Mouse (Mus musculus): ENCODE results near the gene Gja5.
A peak's percentile ranks its signal among the peaks of the same experiment; 100 is the strongest.

The Gja5 gene

DNA sequence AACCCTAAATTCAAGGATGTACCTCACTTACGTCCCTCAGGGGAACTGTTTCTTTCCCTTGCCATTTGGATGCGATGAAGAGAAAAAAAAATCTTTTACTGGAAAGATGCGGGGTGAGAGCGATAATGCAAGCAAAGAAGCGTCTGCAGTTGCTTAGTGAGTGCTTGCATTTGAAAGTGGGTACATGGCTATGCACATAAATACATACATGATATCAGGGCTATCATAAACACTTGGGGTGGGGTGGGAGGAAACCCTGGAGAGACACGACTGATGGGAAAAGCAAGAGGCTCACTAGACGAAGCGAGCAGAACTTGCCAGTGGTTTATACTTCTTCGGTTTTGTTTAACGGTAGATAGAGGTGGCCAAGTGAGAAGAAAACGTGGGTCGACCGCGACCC, at the start of gene Gja5:
Gene Gja5, plus strand, starts transcription at position 301 of the 400 bp plus-strand sequence.
- DNase-seq: no peak

DNA sequence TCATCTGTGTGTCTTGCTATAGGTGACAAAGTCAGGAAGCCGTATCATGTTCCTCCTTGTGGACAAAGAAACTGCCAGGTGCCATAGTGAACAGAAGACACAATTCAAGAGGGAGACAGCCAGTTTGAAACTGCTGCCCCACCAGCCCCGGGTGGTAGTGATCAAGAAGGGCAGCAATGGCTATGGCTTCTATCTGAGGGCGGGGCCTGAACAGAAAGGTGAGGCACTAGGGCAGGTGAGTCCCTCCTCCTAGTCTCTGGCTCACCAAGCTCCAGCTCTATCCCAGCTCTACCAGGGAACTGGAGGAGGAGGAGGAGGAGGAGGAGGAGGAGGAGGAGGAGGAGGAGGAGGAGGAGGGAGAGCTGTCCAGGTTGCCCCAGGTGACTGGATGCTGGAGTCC, 48.7 kb upstream of the Gja5 start:
- DNase-seq: no peak

DNA sequence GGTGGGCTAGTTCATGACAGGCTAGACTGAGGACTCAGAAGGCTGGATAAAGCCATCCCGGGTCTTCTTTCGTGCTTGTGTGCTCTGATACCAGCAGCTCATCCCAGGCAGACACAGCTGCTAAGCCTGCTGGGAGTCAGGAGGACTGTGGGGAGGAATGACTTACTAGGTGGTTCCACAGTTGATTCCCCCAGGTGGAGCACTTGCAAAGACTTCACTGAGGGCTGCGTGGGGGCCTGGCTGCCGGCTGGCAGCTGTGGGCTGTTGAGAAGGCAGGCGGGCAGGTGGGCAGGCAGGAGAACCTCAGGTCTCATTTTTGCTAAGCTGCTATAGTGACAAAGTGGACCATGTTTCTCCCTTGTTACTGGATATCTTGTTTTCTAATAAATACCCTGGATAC, 44.0 kb upstream of the Gja5 start:
- DNase-seq: no peak

DNA sequence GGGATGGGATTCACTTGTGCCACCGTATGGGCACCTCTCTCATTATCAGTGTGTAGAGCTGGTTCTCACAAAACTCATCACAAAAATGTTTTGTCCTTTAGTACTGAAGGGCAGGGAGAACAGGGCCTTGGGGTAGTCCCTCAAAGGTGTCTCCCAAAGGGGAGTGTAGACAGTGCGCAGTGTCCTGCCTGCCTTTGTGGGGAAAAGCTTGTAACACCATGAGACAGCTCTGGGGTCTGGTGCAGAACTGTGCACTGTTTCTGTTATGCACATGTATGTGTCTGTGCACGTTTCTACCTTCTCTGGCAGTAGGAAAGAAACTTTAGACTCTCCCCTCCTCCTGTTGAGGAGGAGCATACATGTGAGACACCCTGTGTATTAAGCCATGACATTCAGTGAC, 36.6 kb upstream of the Gja5 start:
- no peak for DNase-seq

GRCm38 (mm10) chr3:96868566-96868965, 35.9 kb upstream of the Gja5 start:
- DNase-seq: no peak

DNA sequence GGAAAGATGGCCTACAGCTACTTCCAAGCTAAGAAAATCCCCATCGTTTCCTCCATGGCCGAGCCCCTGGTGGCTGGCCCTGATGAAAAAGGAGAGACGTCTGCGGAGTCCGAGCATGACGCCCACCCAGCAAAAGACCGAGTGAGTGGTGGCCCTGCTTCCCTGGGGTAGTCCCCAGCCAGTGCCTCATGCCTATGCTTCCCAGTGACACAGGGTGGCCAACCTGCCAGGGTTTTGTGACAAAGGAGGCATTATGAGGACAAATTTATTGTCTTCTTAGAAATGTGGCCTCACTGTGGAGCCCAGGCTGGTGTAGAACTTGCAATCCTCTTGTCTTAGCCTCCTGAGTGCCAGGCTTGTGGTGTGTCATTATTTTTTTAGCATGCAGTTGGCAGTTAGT, 35.4 kb upstream of the Gja5 start:
- DNase-seq: no peak

- DNase-seq: no peak
Measured at GRCm38 (mm10) chr3:96870270-96870669, 34.2 kb upstream of the Gja5 start.

- no peak for DNase-seq
Measured at GRCm38 (mm10) chr3:96871070-96871469, 33.4 kb upstream of the Gja5 start.

GRCm38 (mm10) chr3:96872501-96872900, 32.0 kb upstream of the Gja5 start:
- no peak for DNase-seq

- DNase-seq: no peak
Measured at GRCm38 (mm10) chr3:96874808-96875571, 29.5 kb upstream of the Gja5 start.

- no peak for DNase-seq
Measured at GRCm38 (mm10) chr3:96879536-96879935, 25.0 kb upstream of the Gja5 start.

DNA sequence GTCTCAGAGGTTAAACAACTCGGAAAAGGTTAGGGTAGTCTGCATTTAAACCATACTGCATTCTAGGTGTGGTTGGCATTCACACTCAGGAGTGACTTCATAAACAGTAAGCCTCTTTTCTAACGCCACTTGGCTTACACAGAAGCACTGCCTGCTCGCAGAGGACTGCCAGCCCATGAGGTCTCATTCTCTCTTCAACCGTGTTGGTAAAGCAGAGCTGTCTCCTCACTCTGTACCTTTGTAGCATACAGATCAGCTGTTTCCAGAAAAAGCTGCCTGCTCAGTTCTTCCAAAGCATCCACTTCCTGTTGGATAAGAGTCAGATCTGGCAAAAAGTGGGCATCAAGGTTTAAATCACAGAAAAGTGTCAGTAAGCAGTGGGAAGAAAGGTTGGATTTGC, 24.1 kb upstream of the Gja5 start:
- no peak for DNase-seq

GRCm38 (mm10) chr3:96881557-96881956, 22.9 kb upstream of the Gja5 start:
- DNase-seq: no peak

DNA sequence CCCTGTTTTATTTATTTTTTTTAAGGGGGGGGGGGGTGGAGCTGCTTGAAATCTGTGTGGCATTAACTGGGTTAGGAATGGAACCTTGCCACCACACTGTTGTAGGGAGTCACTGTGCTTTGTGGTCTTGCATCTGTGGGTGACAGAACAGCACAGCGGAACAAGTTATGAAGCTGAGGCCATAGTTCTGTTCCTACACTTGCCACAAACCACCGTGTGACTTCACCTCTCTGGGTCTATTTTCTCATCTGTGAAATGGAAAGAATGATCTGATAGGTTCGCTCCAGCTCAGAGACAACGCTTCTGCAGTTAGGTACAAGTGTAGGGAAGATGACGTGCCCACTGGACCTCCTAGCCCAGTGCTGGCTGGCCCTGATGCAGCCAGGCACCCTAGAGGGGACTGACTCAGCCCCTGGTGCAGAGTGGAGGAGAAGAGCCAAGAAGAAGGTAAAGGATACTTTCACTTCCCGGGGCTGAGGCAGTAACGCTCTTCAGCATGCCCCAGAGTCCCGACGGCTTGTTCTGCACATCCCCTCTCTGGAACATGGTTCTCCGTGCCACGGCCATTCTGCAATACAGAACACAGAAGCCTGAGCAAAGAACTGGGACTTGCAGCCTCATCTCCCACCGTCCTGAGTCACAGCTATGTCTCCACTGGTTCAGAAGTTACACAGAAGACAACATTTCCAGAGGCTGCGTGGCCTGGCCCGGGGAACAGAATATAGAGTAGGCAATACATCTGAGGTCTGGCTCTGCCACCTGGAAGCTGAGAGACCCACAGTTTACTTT, 22.2 kb upstream of the Gja5 start:
- DNase-seq: no peak

DNA sequence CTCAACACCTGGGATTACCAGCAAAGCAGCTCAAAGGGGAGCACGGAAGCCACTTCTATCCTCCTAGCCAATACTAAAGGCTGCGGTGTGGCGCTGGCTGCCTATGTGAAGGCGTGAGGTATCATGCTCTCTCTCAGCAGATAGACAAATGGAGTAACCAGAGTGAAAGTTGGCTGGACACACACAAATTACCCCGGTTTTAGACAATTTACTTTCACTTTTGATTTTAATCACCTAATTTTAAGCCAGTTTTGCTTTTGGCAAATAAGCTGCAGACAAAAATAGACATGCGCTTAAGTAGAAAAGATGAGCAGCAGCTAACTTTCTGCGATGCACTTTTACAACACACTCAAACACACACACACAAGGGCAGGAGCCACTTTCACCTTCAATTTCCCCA, 20.8 kb upstream of the Gja5 start:
- DNase-seq: no peak

GRCm38 (mm10) chr3:96902336-96902999, 2.0 kb upstream of the Gja5 start:
- DNase-seq: no peak

DNA sequence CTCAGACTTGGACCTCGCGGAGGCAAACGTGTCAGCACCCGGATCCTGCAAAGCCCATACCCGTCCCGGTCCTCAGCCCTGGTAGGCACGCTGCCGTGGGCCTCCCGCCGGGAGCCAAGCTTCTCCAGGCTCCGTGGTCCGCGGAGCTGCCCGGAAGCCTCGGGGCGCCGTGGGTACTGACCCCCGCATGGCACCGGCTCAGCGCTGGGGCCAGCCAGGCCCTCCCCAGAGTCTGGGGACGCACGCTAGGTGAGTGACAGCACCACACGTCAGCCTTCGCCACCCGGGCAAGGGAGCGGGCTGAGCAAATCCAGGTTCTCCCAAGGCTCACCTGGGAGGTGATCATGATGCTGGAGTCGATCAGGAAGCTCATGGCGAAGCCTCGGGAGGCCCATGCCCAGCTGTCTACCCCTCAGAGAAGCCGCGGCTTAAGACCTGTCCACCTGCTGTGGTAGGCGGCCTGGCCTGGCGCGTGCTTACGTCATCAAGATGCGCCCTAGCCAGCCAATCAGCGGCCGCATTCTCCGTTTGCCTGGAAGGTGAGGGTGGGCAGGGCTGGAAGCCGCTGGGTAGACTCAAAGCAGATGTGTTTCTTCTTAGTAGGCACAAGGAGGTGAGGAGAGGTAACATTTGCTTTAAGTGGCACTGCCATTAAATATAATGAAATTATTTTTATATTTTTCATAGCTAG, 503 bp downstream of the Gja5 start, which contains the start of gene Gpr89:
Gene Gpr89, minus strand, starts transcription at position 496 of the 691 bp plus-strand sequence.
- DNase-seq: peak; percentile 97

DNA sequence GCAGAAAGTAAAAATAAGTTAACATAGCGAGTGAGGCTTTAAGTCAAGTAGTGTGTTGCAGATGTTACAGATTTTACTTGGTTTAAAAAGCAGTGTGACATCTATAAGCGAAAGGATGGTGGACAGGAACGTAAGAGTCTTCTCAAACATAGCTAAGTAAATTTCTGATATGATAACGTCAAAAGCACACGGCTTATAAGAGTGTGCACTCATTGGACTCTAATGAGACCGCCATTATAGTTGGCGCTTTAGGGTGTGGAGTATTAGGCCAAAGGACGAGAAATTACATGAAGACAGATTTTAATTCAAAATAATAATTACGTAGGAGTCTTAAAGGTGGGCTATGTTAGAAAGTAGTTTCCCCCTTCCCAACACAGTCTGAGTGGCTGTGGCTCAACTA, 1.1 kb downstream of the Gja5 start:
- DNase-seq: no peak

DNA sequence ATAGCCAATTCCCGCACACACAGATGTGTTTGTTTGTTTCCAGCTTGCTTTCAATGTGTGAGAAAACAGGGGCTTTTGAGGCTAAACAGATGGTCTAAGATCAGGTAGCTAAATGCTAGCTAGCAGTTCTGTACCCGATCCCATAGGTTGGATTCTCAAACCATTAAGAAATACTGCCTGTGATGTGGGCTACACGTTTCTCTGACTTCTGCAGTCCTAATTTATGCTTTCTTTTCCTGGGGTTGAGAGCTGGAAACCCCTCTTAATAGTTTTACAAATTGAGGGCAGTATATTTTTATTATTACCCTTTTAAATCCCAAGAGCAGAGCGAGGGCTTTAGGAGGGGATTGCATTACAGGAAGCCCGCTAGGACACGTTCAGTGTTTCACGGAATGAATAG, 16.5 kb downstream of the Gja5 start:
- DNase-seq: no peak

GRCm38 (mm10) chr3:96924631-96925030, 20.1 kb downstream of the Gja5 start:
- no peak for DNase-seq

DNA sequence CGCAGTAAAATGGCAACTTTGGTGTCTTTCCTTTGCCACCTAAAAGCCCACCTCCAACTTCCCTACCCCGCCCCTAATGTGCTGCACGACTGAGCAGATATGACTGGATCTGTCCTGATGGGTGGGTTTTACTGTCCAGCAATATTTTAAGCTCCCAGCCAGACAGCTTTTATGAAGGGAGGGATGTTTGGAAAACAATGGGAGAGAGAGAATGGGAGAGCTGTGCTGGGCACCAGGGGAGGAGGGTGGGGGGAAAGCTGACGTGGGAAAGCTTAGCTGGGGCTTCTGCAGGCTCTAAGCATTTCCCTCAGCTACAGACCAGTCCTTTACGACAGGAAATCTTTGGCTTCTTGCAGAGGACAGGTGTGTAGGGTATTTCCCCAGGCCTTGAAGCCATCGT, 21.4 kb downstream of the Gja5 start, which contains the start of gene Gja8:
Gene Gja8, minus strand, starts transcription at position 101 of the 400 bp plus-strand sequence.
- no peak for DNase-seq

DNA sequence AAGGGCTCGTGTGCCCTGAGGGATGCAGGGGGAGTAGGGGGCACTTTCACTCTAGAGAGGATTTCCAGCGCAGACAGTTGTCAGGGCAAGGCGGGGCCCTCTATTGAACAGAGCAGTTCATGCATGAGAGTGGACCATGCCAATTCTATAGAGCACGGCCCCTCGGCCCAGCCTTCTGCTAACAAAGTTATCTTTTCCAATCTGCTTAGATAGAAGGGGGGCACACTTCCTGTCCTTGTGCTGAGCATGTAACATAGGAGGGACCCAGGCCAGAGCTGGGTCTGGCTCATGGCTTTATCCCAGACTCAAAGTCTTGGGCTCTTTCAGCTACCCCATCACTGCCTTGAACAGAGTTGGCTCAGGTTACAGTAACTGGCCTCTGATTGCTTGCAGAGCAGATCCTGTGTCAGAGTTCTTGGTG, 26.8 kb downstream of the Gja5 start:
- no peak for DNase-seq

DNA sequence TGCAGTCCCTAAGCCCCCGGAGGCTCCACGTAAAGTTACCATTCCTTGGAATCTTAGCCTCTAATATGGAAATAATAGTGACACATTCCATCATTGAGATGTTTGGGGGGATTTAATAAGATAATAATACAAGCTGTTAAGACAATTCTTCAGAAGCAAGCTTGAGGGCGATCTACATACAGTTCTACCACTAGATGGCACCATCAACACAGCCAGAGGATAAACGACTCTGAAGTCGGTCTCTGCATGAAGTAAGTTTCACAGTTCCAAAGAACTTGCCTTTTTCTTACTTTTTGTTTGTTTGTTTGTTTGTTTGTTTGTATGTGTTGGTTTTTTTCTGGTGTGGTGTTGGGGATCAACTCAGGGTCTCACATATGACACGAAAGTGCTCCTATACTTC, 31.7 kb downstream of the Gja5 start:
- no peak for DNase-seq
